Mouse (Mus musculus): ENCODE measurements around the gene Tmem145. TPM values are rescaled to one million over a fixed set of nuclear protein-coding genes. Genes with fewer than 3 reads are reported as not detected.

Tmem145 gene
- total and polyA plus RNA-seq, 2 experiments from 2014 or later = not detected

DNA sequence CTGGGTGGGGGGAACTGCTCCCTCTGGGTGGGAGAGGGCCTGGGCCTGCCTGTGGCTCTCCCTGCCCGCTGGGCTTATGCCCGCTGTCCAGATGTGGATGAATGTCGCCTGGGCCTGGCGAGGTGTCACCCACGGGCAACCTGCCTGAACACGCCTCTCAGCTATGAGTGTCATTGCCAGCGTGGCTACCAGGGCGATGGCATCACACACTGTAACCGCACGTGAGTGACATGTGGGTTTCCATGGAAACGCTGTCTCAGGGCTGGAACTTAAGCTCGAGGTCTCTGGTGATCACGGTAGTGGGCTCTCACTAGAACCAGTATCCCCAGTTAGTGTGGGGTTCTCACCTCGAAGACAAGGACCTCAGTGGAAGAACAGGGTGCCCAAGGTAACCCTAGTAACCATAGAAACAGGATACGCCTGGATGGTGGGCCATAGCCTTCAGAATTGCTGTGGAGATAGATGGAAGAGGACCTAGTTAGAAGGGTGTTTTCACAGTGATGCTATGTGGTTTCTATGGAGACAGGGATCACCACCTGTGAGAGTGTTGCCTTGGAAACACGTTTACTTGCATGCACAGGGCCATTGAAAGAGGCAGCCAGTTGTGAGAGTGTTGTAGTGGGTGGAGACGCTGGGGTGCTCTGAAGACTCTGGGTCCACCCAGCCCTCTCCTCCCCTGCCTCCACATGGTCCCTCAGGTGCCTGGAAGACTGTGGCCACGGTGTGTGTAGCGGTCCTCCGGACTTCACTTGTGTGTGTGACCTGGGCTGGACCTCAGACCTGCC is 35.3 kb downstream of the Tmem145 start:
- 85% methylated on average over 20 of the region's 20 CpGs for WGBS
- DNase-seq (ENCODE audit: low spot score) (no peak), ATAC-seq (ENCODE audit: insufficient read depth, low read depth) (no peak)
- Histone ChIP-seq H3K4me3 (ENCODE audit: low read depth, low read length) (no peak overlapping the region), H3K4me1 (ENCODE audit: control insufficient read depth, insufficient read depth) (no peaks in the 10 kb centered on the region), H3K36me3 (replicated peaks; ENCODE audit: control insufficient read depth, insufficient read depth, low read length) (peaks cover 19% of the 10 kb centered on the region), H3K27ac (ENCODE audit: low read depth) (no peak overlapping the region), H3K4me2 (ENCODE audit: low read depth, low read length) (no peak overlapping the region), H3K9me3 (replicated peaks; ENCODE audit: control insufficient read depth, low read length) (no peaks in the 10 kb centered on the region), H3K9ac (replicated peaks; ENCODE audit: low read depth, low read length) (no peak overlapping the region), H3K27me3 (ENCODE audit: control insufficient read depth, insufficient read depth, low read length) (no peaks in the 10 kb centered on the region)
- TF ChIP-seq CTCF (IDR thresholded peaks at IDR 0.05; ENCODE audit: low read depth) (no peak), EP300 (IDR thresholded peaks at IDR 0.05; ENCODE audit: low read depth) (no peak)

DNA sequence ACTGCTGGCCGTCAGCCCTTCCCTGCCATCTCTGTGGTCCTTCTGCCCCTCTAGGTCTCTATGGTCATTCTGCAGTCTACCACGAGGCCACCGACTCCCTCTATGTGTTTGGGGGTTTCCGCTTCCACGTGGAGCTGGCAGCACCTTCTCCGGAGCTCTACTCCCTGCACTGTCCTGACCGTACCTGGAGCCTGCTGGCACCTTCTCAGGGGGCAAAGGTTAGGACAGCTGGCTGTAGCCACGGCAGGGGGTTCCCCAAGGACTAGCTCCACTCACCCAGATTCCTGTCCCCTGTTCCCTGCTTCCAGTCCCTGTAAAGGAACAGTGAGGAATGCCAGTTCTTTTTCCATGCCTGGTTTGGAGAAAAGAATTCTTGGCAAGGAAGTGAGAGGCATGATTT is 43.0 kb downstream of the Tmem145 start:
- Histone ChIP-seq H3K27ac (ENCODE audit: low read depth) (no peak overlapping the region), H3K4me1 (ENCODE audit: control insufficient read depth, insufficient read depth) (no peaks in the 10 kb centered on the region), H3K36me3 (replicated peaks; ENCODE audit: control insufficient read depth, insufficient read depth, low read length) (peaks cover 32% of the 10 kb centered on the region), H3K27me3 (ENCODE audit: control insufficient read depth, insufficient read depth, low read length) (no peaks in the 10 kb centered on the region), H3K9me3 (replicated peaks; ENCODE audit: control insufficient read depth, low read length) (no peaks in the 10 kb centered on the region), H3K4me3 (ENCODE audit: low read depth, low read length) (no peak overlapping the region), H3K4me2 (ENCODE audit: low read depth, low read length) (no peak overlapping the region), H3K9ac (replicated peaks; ENCODE audit: low read depth, low read length) (no peak overlapping the region)
- ATAC-seq (ENCODE audit: insufficient read depth, low read depth) (no peak), DNase-seq (ENCODE audit: low spot score) (no peak)
- WGBS = 68% methylated on average over 8 of the region's 8 CpGs
- no peak for TF ChIP-seq CTCF (IDR thresholded peaks at IDR 0.05; ENCODE audit: low read depth)
- TF ChIP-seq EP300 (IDR thresholded peaks at IDR 0.05; ENCODE audit: low read depth) = no peak

DNA sequence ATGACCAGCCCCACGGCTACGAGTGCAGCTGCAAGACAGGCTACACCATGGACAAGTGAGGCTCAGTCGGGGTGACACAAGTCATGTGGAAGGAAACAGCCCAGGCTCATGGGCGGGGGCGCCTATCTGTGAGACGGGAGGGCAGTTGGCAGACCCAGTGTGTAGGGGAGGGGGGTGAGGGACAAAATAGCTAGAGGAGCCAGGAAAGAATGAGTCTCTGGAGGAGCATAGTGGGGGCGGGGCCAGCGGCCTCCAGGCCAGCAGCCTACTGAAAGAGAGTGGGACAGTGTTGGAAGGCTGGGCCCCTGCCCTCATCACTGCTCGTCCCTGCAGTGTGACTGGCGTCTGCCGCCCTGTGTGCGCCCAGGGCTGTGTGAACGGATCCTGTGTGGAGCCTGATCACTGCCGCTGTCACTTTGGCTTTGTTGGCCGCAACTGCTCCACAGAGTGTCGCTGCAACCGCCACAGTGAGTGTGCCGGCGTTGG is 52.9 kb downstream of the Tmem145 start:
- 61% methylated on average over 19 of the region's 19 CpGs for WGBS
- no peak overlapping the region for H3K4me3 ChIP-seq (ENCODE audit: low read depth, low read length)
- H3K27me3 ChIP-seq (ENCODE audit: control insufficient read depth, insufficient read depth, low read length) = no peaks in the 10 kb centered on the region
- 0 out of 2 replicates have a peak, but pooled peaks cover 6% of the 10 kb centered on the region for H3K4me1 ChIP-seq (ENCODE audit: control insufficient read depth, insufficient read depth)
- H3K4me2 ChIP-seq (ENCODE audit: low read depth, low read length) = no peak overlapping the region
- no peaks in the 10 kb centered on the region for H3K9me3 ChIP-seq (replicated peaks; ENCODE audit: control insufficient read depth, low read length)
- ATAC-seq (ENCODE audit: insufficient read depth, low read depth) (peak; percentile 68), DNase-seq (ENCODE audit: low spot score) (peak; percentile 64)
- peaks cover 22% of the 10 kb centered on the region; the same call in 1 of the 2 replicates for H3K36me3 ChIP-seq (replicated peaks; ENCODE audit: control insufficient read depth, insufficient read depth, low read length)
- TF ChIP-seq CTCF (IDR thresholded peaks at IDR 0.05; ENCODE audit: low read depth) = no peak
- no peak for TF ChIP-seq EP300 (IDR thresholded peaks at IDR 0.05; ENCODE audit: low read depth)
- no peak overlapping the region for H3K27ac ChIP-seq (ENCODE audit: low read depth)
- H3K9ac ChIP-seq (replicated peaks; ENCODE audit: low read depth, low read length) = no peak overlapping the region

DNA sequence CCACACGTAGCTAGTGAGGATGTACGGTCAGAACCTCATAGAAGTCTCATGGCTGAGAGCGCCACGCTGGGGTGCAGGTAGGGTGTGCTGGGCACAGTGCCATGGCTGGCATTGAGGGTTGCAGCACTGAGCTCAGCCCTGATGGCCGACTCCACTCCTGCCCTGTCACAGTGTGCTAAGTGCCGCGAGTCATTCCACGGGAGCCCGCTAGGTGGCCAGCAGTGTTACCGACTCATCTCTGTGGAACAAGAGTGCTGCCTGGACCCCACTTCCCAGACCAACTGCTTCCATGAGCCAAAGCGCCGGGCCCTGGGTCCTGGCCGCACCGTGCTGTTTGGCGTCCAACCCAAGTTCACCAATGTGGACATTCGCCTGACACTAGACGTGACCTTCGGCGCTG is 57.2 kb downstream of the Tmem145 start:
- DNase-seq (ENCODE audit: low spot score) = no peak
- Histone ChIP-seq H3K4me2 (ENCODE audit: low read depth, low read length) (no peak overlapping the region), H3K27ac (ENCODE audit: low read depth) (no peak overlapping the region), H3K4me3 (ENCODE audit: low read depth, low read length) (no peak overlapping the region), H3K36me3 (replicated peaks; ENCODE audit: control insufficient read depth, insufficient read depth, low read length) (peaks cover 28% of the 10 kb centered on the region; the same call in 1 of the 2 replicates), H3K9ac (replicated peaks; ENCODE audit: low read depth, low read length) (no peak overlapping the region), H3K9me3 (replicated peaks; ENCODE audit: control insufficient read depth, low read length) (no peaks in the 10 kb centered on the region), H3K4me1 (ENCODE audit: control insufficient read depth, insufficient read depth) (0 out of 2 replicates have a peak, but pooled peaks cover 6% of the 10 kb centered on the region), H3K27me3 (ENCODE audit: control insufficient read depth, insufficient read depth, low read length) (peaks cover 18% of the 10 kb centered on the region)
- 83% methylated on average over 19 of the region's 19 CpGs for WGBS
- no peak for ATAC-seq (ENCODE audit: insufficient read depth, low read depth)
- TF ChIP-seq CTCF (IDR thresholded peaks at IDR 0.05; ENCODE audit: low read depth) (peak; percentile 21; the same call in 1 of the 2 replicates), EP300 (IDR thresholded peaks at IDR 0.05; ENCODE audit: low read depth) (no peak)

DNA sequence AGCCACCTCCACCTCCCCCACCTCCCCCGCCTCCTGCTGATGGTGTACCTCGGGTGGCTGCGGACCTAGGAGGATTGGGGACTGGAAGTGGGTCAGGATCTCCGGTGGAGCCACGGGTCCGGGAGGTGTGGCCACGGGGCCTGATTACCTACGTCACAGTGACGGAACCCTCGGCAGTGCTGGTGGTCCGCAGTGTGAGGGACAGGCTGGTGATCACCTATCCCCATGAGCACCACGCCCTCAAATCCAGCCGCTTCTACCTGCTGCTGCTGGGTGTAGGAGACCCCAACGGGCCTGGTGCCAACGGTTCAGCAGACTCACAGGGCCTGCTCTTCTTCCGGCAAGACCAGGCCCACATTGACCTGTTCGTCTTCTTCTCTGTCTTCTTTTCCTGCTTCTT is 57.7 kb downstream of the Tmem145 start:
- DNase-seq (ENCODE audit: low spot score) = no peak
- Histone ChIP-seq H3K4me1 (ENCODE audit: control insufficient read depth, insufficient read depth) (0 out of 2 replicates have a peak, but pooled peaks cover 2% of the 10 kb centered on the region), H3K27me3 (ENCODE audit: control insufficient read depth, insufficient read depth, low read length) (peaks cover 23% of the 10 kb centered on the region), H3K27ac (ENCODE audit: low read depth) (no peak overlapping the region), H3K9ac (replicated peaks; ENCODE audit: low read depth, low read length) (no peak overlapping the region), H3K9me3 (replicated peaks; ENCODE audit: control insufficient read depth, low read length) (no peaks in the 10 kb centered on the region), H3K4me2 (ENCODE audit: low read depth, low read length) (no peak overlapping the region), H3K36me3 (replicated peaks; ENCODE audit: control insufficient read depth, insufficient read depth, low read length) (peaks cover 28% of the 10 kb centered on the region; the same call in 1 of the 2 replicates), H3K4me3 (ENCODE audit: low read depth, low read length) (no peak overlapping the region)
- TF ChIP-seq EP300 (IDR thresholded peaks at IDR 0.05; ENCODE audit: low read depth) (no peak), CTCF (IDR thresholded peaks at IDR 0.05; ENCODE audit: low read depth) (no peak)
- ATAC-seq (ENCODE audit: insufficient read depth, low read depth) = no peak
- WGBS = 90% methylated on average over 17 of the region's 17 CpGs

Other genes starting within 250 kb of the Tmem145 start
- 16.2 and 21.5 TPM in 2 replicates for gene Grik5, start 233.8 kb upstream of the Tmem145 start, total RNA-seq (2014; rRNA removed; ENCODE audit: low replicate concordance)
- 1.5 and 1.6 TPM in 2 replicates for gene Grik5, start 233.8 kb upstream of the Tmem145 start, polyA plus RNA-seq (2015; fragmentation: Nextera tagmentation; extraction: Ambion mirVana)
- gene Zfp574, start 233.5 kb upstream of the Tmem145 start, total RNA-seq (2014; rRNA removed; ENCODE audit: low replicate concordance) = 9.8 and 12.0 TPM in 2 replicates
- 11.2 and 11.6 TPM in 2 replicates for gene Zfp574, start 233.5 kb upstream of the Tmem145 start, polyA plus RNA-seq (2015; fragmentation: Nextera tagmentation; extraction: Ambion mirVana)
- under 0.01 and 0.15 TPM in 2 replicates for gene Pou2f2, start 126.4 kb upstream of the Tmem145 start, total RNA-seq (2014; rRNA removed; ENCODE audit: low replicate concordance)
- gene Pou2f2, start 126.4 kb upstream of the Tmem145 start, polyA plus RNA-seq (2015; fragmentation: Nextera tagmentation; extraction: Ambion mirVana) = 0.25 and 0.26 TPM in 2 replicates
- gene Dedd2, start 85.5 kb upstream of the Tmem145 start, total RNA-seq (2014; rRNA removed; ENCODE audit: low replicate concordance) = 20.5 and 33.8 TPM in 2 replicates
- gene Dedd2, start 85.5 kb upstream of the Tmem145 start, polyA plus RNA-seq (2015; fragmentation: Nextera tagmentation; extraction: Ambion mirVana) = 9.5 and 11.0 TPM in 2 replicates
- 6.6 and 6.8 TPM in 2 replicates for gene Zfp526, start 84.7 kb upstream of the Tmem145 start, total RNA-seq (2014; rRNA removed; ENCODE audit: low replicate concordance)
- 1.2 and 1.4 TPM in 2 replicates for gene Zfp526, start 84.7 kb upstream of the Tmem145 start, polyA plus RNA-seq (2015; fragmentation: Nextera tagmentation; extraction: Ambion mirVana)
- 62.1 and 64.7 TPM in 2 replicates for gene Gsk3a, start 68.3 kb upstream of the Tmem145 start, total RNA-seq (2014; rRNA removed; ENCODE audit: low replicate concordance)
- gene Gsk3a, start 68.3 kb upstream of the Tmem145 start, polyA plus RNA-seq (2015; fragmentation: Nextera tagmentation; extraction: Ambion mirVana) = 5.3 and 5.9 TPM in 2 replicates
- 41.4 and 66.8 TPM in 2 replicates for gene Erf, start 55.3 kb upstream of the Tmem145 start, total RNA-seq (2014; rRNA removed; ENCODE audit: low replicate concordance)
- gene Erf, start 55.3 kb upstream of the Tmem145 start, polyA plus RNA-seq (2015; fragmentation: Nextera tagmentation; extraction: Ambion mirVana) = 6.5 and 7.0 TPM in 2 replicates
- 57.2 and 63.0 TPM in 2 replicates for gene Cic, start 38.4 kb upstream of the Tmem145 start, total RNA-seq (2014; rRNA removed; ENCODE audit: low replicate concordance)
- gene Cic, start 38.4 kb upstream of the Tmem145 start, polyA plus RNA-seq (2015; fragmentation: Nextera tagmentation; extraction: Ambion mirVana) = 15.7 and 16.9 TPM in 2 replicates
- 83.9 and 161 TPM in 2 replicates for gene Pafah1b3, start 8.1 kb upstream of the Tmem145 start, total RNA-seq (2014; rRNA removed; ENCODE audit: low replicate concordance)
- gene Pafah1b3, start 8.1 kb upstream of the Tmem145 start, polyA plus RNA-seq (2015; fragmentation: Nextera tagmentation; extraction: Ambion mirVana) = 57.3 and 61.5 TPM in 2 replicates
- gene Prr19, start 4.7 kb upstream of the Tmem145 start, total RNA-seq (2014; rRNA removed; ENCODE audit: low replicate concordance) = not detected in 2 replicates
- not detected in 2 replicates for gene Prr19, start 4.7 kb upstream of the Tmem145 start, polyA plus RNA-seq (2015; fragmentation: Nextera tagmentation; extraction: Ambion mirVana)
- gene Megf8, start 11.1 kb downstream of the Tmem145 start, total RNA-seq (2014; rRNA removed; ENCODE audit: low replicate concordance) = 17.7 and 22.5 TPM in 2 replicates
- gene Megf8, start 11.1 kb downstream of the Tmem145 start, polyA plus RNA-seq (2015; fragmentation: Nextera tagmentation; extraction: Ambion mirVana) = 4.3 and 4.4 TPM in 2 replicates
- gene Cnfn, start 63.6 kb downstream of the Tmem145 start, total RNA-seq (2014; rRNA removed; ENCODE audit: low replicate concordance) = not detected in 2 replicates
- not detected in 2 replicates for gene Cnfn, start 63.6 kb downstream of the Tmem145 start, polyA plus RNA-seq (2015; fragmentation: Nextera tagmentation; extraction: Ambion mirVana)
- 23.5 and 31.1 TPM in 2 replicates for gene Lipe, start 92.6 kb downstream of the Tmem145 start, total RNA-seq (2014; rRNA removed; ENCODE audit: low replicate concordance)
- gene Lipe, start 92.6 kb downstream of the Tmem145 start, polyA plus RNA-seq (2015; fragmentation: Nextera tagmentation; extraction: Ambion mirVana) = 19.3 and 21.5 TPM in 2 replicates
- not detected in 2 replicates for gene Cxcl17, start 106.8 kb downstream of the Tmem145 start, total RNA-seq (2014; rRNA removed; ENCODE audit: low replicate concordance)
- 0.42 and 1.1 TPM in 2 replicates for gene Cxcl17, start 106.8 kb downstream of the Tmem145 start, polyA plus RNA-seq (2015; fragmentation: Nextera tagmentation; extraction: Ambion mirVana)
- gene Ceacam1, start 171.5 kb downstream of the Tmem145 start, total RNA-seq (2014; rRNA removed; ENCODE audit: low replicate concordance) = 4.9 and 12.8 TPM in 2 replicates
- 4.7 and 5.5 TPM in 2 replicates for gene Ceacam1, start 171.5 kb downstream of the Tmem145 start, polyA plus RNA-seq (2015; fragmentation: Nextera tagmentation; extraction: Ambion mirVana)
- gene Ceacam2, start 233.8 kb downstream of the Tmem145 start, total RNA-seq (2014; rRNA removed; ENCODE audit: low replicate concordance) = not detected in 2 replicates
- gene Ceacam2, start 233.8 kb downstream of the Tmem145 start, polyA plus RNA-seq (2015; fragmentation: Nextera tagmentation; extraction: Ambion mirVana) = not detected in 2 replicates

Measured in heart, postnatal 0 days (tissue).